Mouse (Mus musculus): ENCODE measurements around the gene March11. TPM values are rescaled to one million over a fixed set of nuclear protein-coding genes. Genes with fewer than 3 reads are reported as not detected.
A peak's percentile ranks its signal among the peaks of the same experiment; 100 is the strongest.

The March11 gene
- polyA plus RNA-seq, 1 experiment from 2014 or later, result 9.7 TPM

DNA sequence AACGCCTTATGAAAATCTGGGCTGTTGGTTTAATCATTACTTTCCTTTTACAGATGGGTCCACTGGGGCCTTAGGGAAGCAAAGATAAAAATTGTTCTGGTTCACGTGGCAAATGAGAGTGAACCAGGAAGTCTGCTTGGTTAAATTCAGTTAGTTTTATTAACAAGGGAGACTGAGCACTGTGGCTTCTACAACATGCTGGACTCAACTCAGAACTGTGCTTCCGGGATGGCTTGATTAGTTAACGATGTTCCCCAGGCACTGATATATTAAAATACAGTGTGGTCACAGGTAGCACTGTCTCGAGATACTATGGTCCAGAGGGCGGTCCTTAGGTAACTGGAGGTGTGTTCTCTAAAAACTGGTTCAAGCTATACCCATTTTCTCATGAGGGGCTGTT, 32.1 kb downstream of the March11 start:
- H3K27me3 ChIP-seq (replicated peaks; ENCODE audit: control insufficient read depth, insufficient read depth, low read length), result no peaks in the 10 kb centered on the region
- no peak overlapping the region for H3K9ac ChIP-seq (ENCODE audit: low read depth, low read length)
- no peak for ATAC-seq
- H3K9me3 ChIP-seq (ENCODE audit: control insufficient read depth, low read length), result no peaks in the 10 kb centered on the region
- H3K36me3 ChIP-seq (ENCODE audit: control insufficient read depth, insufficient read depth, low read length), result no peaks in the 10 kb centered on the region
- H3K4me3 ChIP-seq (ENCODE audit: low read length), result no peak overlapping the region
- H3K4me1 ChIP-seq (ENCODE audit: control insufficient read depth, insufficient read depth, low read depth, low read length), result no peaks in the 10 kb centered on the region
- H3K4me2 ChIP-seq (ENCODE audit: low read length), result peak overlapping the region; percentile 16; the same call in 1 of the 2 replicates
- WGBS, result 74% methylated on average over 6 of the region's 6 CpGs
- H3K27ac ChIP-seq (ENCODE audit: low read depth, low read length), result no peak overlapping the region

- H3K36me3 ChIP-seq (ENCODE audit: control insufficient read depth, insufficient read depth, low read length), result no peaks in the 10 kb centered on the region
Observed at GRCm38 (mm10) chr15:26344329-26344728, 35.5 kb downstream of the March11 start.

GRCm38 (mm10) chr15:26353656-26354055, 44.8 kb downstream of the March11 start:
- H3K4me3 ChIP-seq (ENCODE audit: low read length), result no peak overlapping the region
- no peak for ATAC-seq
- no peak overlapping the region for H3K4me2 ChIP-seq (ENCODE audit: low read length)
- no peaks in the 10 kb centered on the region for H3K27me3 ChIP-seq (replicated peaks; ENCODE audit: control insufficient read depth, insufficient read depth, low read length)
- H3K4me1 ChIP-seq (ENCODE audit: control insufficient read depth, insufficient read depth, low read depth, low read length), result no peaks in the 10 kb centered on the region
- H3K36me3 ChIP-seq (ENCODE audit: control insufficient read depth, insufficient read depth, low read length), result no peaks in the 10 kb centered on the region
- no peak overlapping the region for H3K27ac ChIP-seq (ENCODE audit: low read depth, low read length)
- no peaks in the 10 kb centered on the region for H3K9me3 ChIP-seq (ENCODE audit: control insufficient read depth, low read length)
- H3K9ac ChIP-seq (ENCODE audit: low read depth, low read length), result no peak overlapping the region

More at GRCm38 (mm10) chr15:26344329-26344728, 35.5 kb downstream of the March11 start:
- Histone ChIP-seq H3K4me3 (ENCODE audit: low read length) (no peak overlapping the region), H3K27me3 (replicated peaks; ENCODE audit: control insufficient read depth, insufficient read depth, low read length) (no peaks in the 10 kb centered on the region), H3K4me2 (ENCODE audit: low read length) (no peak overlapping the region), H3K4me1 (ENCODE audit: control insufficient read depth, insufficient read depth, low read depth, low read length) (no peaks in the 10 kb centered on the region), H3K9me3 (ENCODE audit: control insufficient read depth, low read length) (no peaks in the 10 kb centered on the region), H3K9ac (ENCODE audit: low read depth, low read length) (no peak overlapping the region), H3K27ac (ENCODE audit: low read depth, low read length) (no peak overlapping the region)
- 75% methylated on average over 5 of the region's 5 CpGs for WGBS
- no peak for ATAC-seq

DNA sequence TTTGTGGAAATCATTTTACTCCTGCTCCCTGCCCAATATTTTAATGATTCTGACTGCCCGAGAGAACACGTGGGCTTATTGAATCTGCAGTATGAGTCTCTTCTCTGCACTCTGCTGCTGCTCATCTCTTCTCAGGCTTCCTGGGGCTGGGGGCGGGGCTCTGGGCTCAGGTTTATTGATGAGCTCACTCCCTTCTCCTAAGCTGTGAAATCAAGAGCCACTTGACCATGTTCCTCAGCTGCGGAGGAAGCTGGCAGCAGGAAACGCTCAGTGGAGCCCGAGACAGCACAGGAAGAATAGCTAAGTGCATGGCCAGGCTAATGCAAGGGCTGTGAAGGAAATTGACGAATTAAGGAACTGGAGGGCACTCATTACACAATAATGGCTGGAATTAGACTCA, 56.5 kb downstream of the March11 start:
- H3K4me3 ChIP-seq (ENCODE audit: low read length), result no peak overlapping the region
- H3K36me3 ChIP-seq (ENCODE audit: control insufficient read depth, insufficient read depth, low read length), result no peaks in the 10 kb centered on the region
- H3K4me2 ChIP-seq (ENCODE audit: low read length), result peak overlapping the region; percentile 40
- H3K4me1 ChIP-seq (ENCODE audit: control insufficient read depth, insufficient read depth, low read depth, low read length), result peaks cover 3% of the 10 kb centered on the region
- 0 out of 2 replicates have a peak overlapping the region, but pooled peaks have one; percentile 24 for H3K27ac ChIP-seq (ENCODE audit: low read depth, low read length)
- H3K9ac ChIP-seq (ENCODE audit: low read depth, low read length), result no peak overlapping the region
- WGBS, result 17% methylated on average over 7 of the region's 7 CpGs
- H3K27me3 ChIP-seq (replicated peaks; ENCODE audit: control insufficient read depth, insufficient read depth, low read length), result no peaks in the 10 kb centered on the region
- ATAC-seq, result peak; percentile 72
- no peaks in the 10 kb centered on the region for H3K9me3 ChIP-seq (ENCODE audit: control insufficient read depth, low read length)

- 87% methylated on average over 5 of the region's 5 CpGs for WGBS
- no peak for ATAC-seq
- Histone ChIP-seq H3K27ac (ENCODE audit: low read depth, low read length) (no peak overlapping the region), H3K36me3 (ENCODE audit: control insufficient read depth, insufficient read depth, low read length) (no peaks in the 10 kb centered on the region), H3K9me3 (ENCODE audit: control insufficient read depth, low read length) (no peaks in the 10 kb centered on the region), H3K9ac (ENCODE audit: low read depth, low read length) (no peak overlapping the region), H3K4me2 (ENCODE audit: low read length) (no peak overlapping the region), H3K4me3 (ENCODE audit: low read length) (no peak overlapping the region), H3K4me1 (ENCODE audit: control insufficient read depth, insufficient read depth, low read depth, low read length) (peaks cover 3% of the 10 kb centered on the region), H3K27me3 (replicated peaks; ENCODE audit: control insufficient read depth, insufficient read depth, low read length) (no peaks in the 10 kb centered on the region)
Observed at GRCm38 (mm10) chr15:26366511-26366910, 57.7 kb downstream of the March11 start.

DNA sequence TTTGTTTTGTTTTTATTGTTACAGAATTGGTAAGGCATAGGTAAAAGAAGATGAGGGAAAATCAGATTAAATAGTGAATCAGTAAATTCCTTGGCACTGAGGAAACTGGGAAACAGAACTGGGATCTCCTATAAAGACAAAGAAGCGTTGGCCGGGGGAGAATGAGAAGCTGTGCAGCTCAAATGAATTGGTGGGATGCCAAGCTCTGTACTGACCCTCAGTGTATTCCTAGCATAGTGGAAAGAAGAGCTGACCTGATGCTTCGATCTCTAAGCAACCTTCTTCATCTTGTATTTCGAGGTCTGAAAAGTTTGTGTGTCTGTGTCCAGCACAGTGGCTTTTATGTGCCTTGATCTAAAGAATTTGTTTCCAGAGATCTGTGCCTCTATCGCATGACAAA, 64.9 kb downstream of the March11 start:
- Histone ChIP-seq H3K9ac (ENCODE audit: low read depth, low read length) (no peak overlapping the region), H3K4me2 (ENCODE audit: low read length) (no peak overlapping the region), H3K36me3 (ENCODE audit: control insufficient read depth, insufficient read depth, low read length) (no peaks in the 10 kb centered on the region), H3K27ac (ENCODE audit: low read depth, low read length) (no peak overlapping the region), H3K9me3 (ENCODE audit: control insufficient read depth, low read length) (no peaks in the 10 kb centered on the region), H3K4me3 (ENCODE audit: low read length) (no peak overlapping the region), H3K4me1 (ENCODE audit: control insufficient read depth, insufficient read depth, low read depth, low read length) (no peaks in the 10 kb centered on the region), H3K27me3 (replicated peaks; ENCODE audit: control insufficient read depth, insufficient read depth, low read length) (no peaks in the 10 kb centered on the region)
- WGBS, result 63% methylated on average over 5 of the region's 5 CpGs
- no peak for ATAC-seq

GRCm38 (mm10) chr15:26374232-26374631, 65.4 kb downstream of the March11 start:
- Histone ChIP-seq H3K9me3 (ENCODE audit: control insufficient read depth, low read length) (no peaks in the 10 kb centered on the region), H3K4me3 (ENCODE audit: low read length) (no peak overlapping the region), H3K27me3 (replicated peaks; ENCODE audit: control insufficient read depth, insufficient read depth, low read length) (no peaks in the 10 kb centered on the region), H3K4me1 (ENCODE audit: control insufficient read depth, insufficient read depth, low read depth, low read length) (no peaks in the 10 kb centered on the region), H3K27ac (ENCODE audit: low read depth, low read length) (no peak overlapping the region), H3K9ac (ENCODE audit: low read depth, low read length) (no peak overlapping the region), H3K36me3 (ENCODE audit: control insufficient read depth, insufficient read depth, low read length) (no peaks in the 10 kb centered on the region), H3K4me2 (ENCODE audit: low read length) (no peak overlapping the region)
- ATAC-seq, result 0 out of 2 replicates have a peak, but pooled peaks have one; percentile 14
- WGBS, result 54% methylated on average over 2 of the region's 2 CpGs

GRCm38 (mm10) chr15:26374946-26375345, 66.1 kb downstream of the March11 start:
- no peak for ATAC-seq
- 95% methylated on average over 3 of the region's 3 CpGs for WGBS
- Histone ChIP-seq H3K36me3 (ENCODE audit: control insufficient read depth, insufficient read depth, low read length) (no peaks in the 10 kb centered on the region), H3K9ac (ENCODE audit: low read depth, low read length) (no peak overlapping the region), H3K27me3 (replicated peaks; ENCODE audit: control insufficient read depth, insufficient read depth, low read length) (no peaks in the 10 kb centered on the region), H3K4me1 (ENCODE audit: control insufficient read depth, insufficient read depth, low read depth, low read length) (no peaks in the 10 kb centered on the region), H3K9me3 (ENCODE audit: control insufficient read depth, low read length) (no peaks in the 10 kb centered on the region), H3K4me2 (ENCODE audit: low read length) (no peak overlapping the region), H3K27ac (ENCODE audit: low read depth, low read length) (no peak overlapping the region), H3K4me3 (ENCODE audit: low read length) (no peak overlapping the region)

DNA sequence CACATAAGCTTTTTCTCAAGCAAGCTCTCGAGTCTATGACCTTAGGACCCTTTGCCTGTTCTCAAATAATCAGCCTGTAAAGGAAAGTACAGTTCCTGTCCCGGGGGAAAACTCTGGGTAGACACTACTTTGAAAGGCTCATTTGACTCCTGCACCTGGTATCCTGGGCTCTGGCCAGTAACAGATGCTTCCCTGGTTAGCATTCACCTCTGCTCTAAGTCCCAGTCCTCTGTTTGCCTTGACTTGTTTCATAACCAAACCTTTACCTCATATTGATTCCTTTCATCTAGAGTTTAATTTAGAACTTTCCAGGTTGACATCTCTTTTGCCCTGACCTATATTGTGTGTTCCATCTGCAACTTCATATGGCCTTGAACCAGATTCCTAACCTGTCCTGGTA, 68.5 kb downstream of the March11 start:
- H3K4me1 ChIP-seq (ENCODE audit: control insufficient read depth, insufficient read depth, low read depth, low read length), result no peaks in the 10 kb centered on the region
- no peaks in the 10 kb centered on the region for H3K36me3 ChIP-seq (ENCODE audit: control insufficient read depth, insufficient read depth, low read length)
- WGBS, result 71% methylated on average over 2 of the region's 2 CpGs
- no peak overlapping the region for H3K9ac ChIP-seq (ENCODE audit: low read depth, low read length)
- H3K4me3 ChIP-seq (ENCODE audit: low read length), result no peak overlapping the region
- H3K4me2 ChIP-seq (ENCODE audit: low read length), result no peak overlapping the region
- H3K9me3 ChIP-seq (ENCODE audit: control insufficient read depth, low read length), result no peaks in the 10 kb centered on the region
- no peak overlapping the region for H3K27ac ChIP-seq (ENCODE audit: low read depth, low read length)
- no peaks in the 10 kb centered on the region for H3K27me3 ChIP-seq (replicated peaks; ENCODE audit: control insufficient read depth, insufficient read depth, low read length)
- ATAC-seq, result no peak

DNA sequence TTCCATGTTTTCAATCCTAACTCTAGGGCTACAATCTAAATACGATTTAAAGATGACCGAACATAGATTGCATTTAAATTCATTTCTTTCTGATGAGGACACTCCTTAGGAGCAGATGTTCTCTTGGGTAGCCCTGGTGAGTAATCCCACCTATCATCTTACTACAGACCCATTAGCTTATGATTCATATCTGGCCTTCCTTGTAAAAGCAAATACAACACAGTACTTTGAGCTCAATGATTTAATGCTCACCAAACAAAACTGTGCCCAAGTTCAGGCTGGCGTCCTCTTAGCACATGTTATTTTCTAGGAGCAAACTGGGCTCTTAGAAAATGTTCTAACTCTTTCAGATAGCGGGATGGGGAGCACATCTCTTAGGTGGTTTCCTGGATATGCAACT, 70.0 kb downstream of the March11 start:
- no peak overlapping the region for H3K4me3 ChIP-seq (ENCODE audit: low read length)
- WGBS, result 91% methylated on average over 4 of the region's 4 CpGs
- H3K9ac ChIP-seq (ENCODE audit: low read depth, low read length), result no peak overlapping the region
- ATAC-seq, result no peak
- H3K27me3 ChIP-seq (replicated peaks; ENCODE audit: control insufficient read depth, insufficient read depth, low read length), result no peaks in the 10 kb centered on the region
- no peak overlapping the region for H3K27ac ChIP-seq (ENCODE audit: low read depth, low read length)
- no peaks in the 10 kb centered on the region for H3K36me3 ChIP-seq (ENCODE audit: control insufficient read depth, insufficient read depth, low read length)
- no peaks in the 10 kb centered on the region for H3K9me3 ChIP-seq (ENCODE audit: control insufficient read depth, low read length)
- no peak overlapping the region for H3K4me2 ChIP-seq (ENCODE audit: low read length)
- no peaks in the 10 kb centered on the region for H3K4me1 ChIP-seq (ENCODE audit: control insufficient read depth, insufficient read depth, low read depth, low read length)

Data from hindbrain, embryonic 16.5 days (tissue).